Mouse (Mus musculus) limb, embryonic 14.5 days (tissue): ENCODE results near the gene Mmp24. TPM values are rescaled to one million over a fixed set of nuclear protein-coding genes. Genes with fewer than 3 reads are reported as not detected.

Experiments
- ATAC-seq: fragments of 200-750 bp; cut with Nextera tagmentation; 2 replicates; pipeline ENCODE4 v1.8.0; 2017; ENCODE audit warnings: low read depth, moderate number of reproducible peaks, moderate TSS enrichment; ENCODE audit not compliant: low FRiP score
- DNase-seq: peaks from one replicate; pipeline ENCODE4 v3.0.0-alpha.2; 2015; ENCODE audit warnings: low spot score
- H3K27ac ChIP-seq: fragments of 300-500 bp; sonication (generic); replicated peaks from 2 replicates; pipeline ENCODE4 v1.5.1; 2014; ENCODE audit warnings: low read depth, mild to moderate bottlenecking, low read length, moderate library complexity, mixed read lengths
- H3K27me3 ChIP-seq: fragments of 300-500 bp; sonication (generic); 2 replicates; pipeline ENCODE4 v1.6.1; 2014; ENCODE audit warnings: low read length, mixed read lengths; ENCODE audit not compliant: control insufficient read depth, insufficient read depth
- H3K36me3 ChIP-seq: fragments of 300-500 bp; sonication (generic); 2 replicates; pipeline ENCODE4 v1.6.1; 2014; ENCODE audit warnings: mild to moderate bottlenecking, low read length, moderate library complexity, mixed read lengths; ENCODE audit not compliant: control insufficient read depth, insufficient read depth
- H3K4me1 ChIP-seq: fragments of 300-500 bp; sonication (generic); 2 replicates; pipeline ENCODE4 v1.6.1; 2014; ENCODE audit warnings: antibody characterized with exemption, low read length, mixed read lengths; ENCODE audit not compliant: control insufficient read depth, insufficient read depth
- H3K4me2 ChIP-seq: fragments of 300-500 bp; sonication (generic); replicated peaks from 2 replicates; pipeline ENCODE4 v1.6.1; 2014; ENCODE audit warnings: low read depth, mild to moderate bottlenecking, low read length, moderate library complexity; ENCODE audit not compliant: severe bottlenecking
- H3K4me3 ChIP-seq: fragments of 300-500 bp; sonication (generic); replicated peaks from 2 replicates; pipeline ENCODE4 v1.5.1; 2014; ENCODE audit warnings: low read length
- H3K9ac ChIP-seq: fragments of 300-500 bp; sonication (generic); 2 replicates; pipeline ENCODE4 v1.6.1; 2014; ENCODE audit warnings: mild to moderate bottlenecking, low read depth, low read length, moderate library complexity; ENCODE audit not compliant: severe bottlenecking
- H3K9me3 ChIP-seq: fragments of 300-500 bp; sonication (generic); 2 replicates; pipeline ENCODE4 v1.6.1; 2016; ENCODE audit warnings: low read length; ENCODE audit not compliant: control insufficient read depth
- POLR2A ChIP-seq: fragments of 200-500 bp; IDR thresholded peaks from 2 replicates; pipeline ENCODE4 v1.8.0; 2012; ENCODE audit warnings: inconsistent platforms, mild to moderate bottlenecking, moderate library complexity, borderline replicate concordance; ENCODE audit not compliant: insufficient read depth, insufficient read length; ENCODE audit errors: extremely low read depth
- WGBS: fragments of 180-500 bp; shearing (Covaris S2); extraction: QIAGEN DNeasy Blood & Tissue Kit; methylation state at CpG from one replicate; pipeline ENCODE4 v1.1.7; 2014; 5-methylcytosine and 5-hydroxymethylcytosine counted together
- polyA plus RNA-seq, 2 experiments: library from polyadenylated mRNA; depleted of rRNA in 1 of 2; stranded (reverse) in 1 of 2; unstranded in 1 of 2; fragments of >200 nt; fragmentation: Nextera tagmentation in 1 of 2; extraction: Ambion mirVana in 1 of 2; gene quantifications; 2 replicates each; pipeline versions ENCODE4 v1.2.1 to v1.2.3; 2012 to 2014

Mmp24 gene
- polyA plus RNA-seq, 2 experiments: 0.04 to 0.30 TPM

DNA sequence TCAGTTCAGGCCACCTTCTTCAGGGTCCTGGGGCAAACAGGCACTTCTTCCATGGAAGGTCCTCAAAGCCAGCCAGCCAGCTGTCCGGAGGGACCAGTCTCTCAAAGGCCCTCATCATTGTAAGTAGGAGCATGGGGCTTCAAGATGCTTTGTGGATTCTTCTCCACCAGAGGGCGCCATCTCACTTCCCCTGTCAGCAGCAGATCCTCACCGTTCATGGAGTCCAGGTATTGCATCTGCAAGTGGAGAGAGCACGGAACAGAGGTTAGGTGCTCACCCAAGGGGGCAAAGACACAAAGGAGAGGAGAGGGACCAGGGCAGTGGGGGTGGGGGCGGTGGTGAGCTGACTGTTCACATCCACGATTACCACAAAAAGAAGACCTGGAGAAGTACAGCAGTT is 73.1 kb downstream of the Mmp24 start:
- H3K4me2 ChIP-seq: no peak overlapping the region
- peaks cover 48% of the 10 kb centered on the region for H3K36me3 ChIP-seq
- 26% methylated on average over 6 of the region's 6 CpGs for WGBS
- no peak for TF ChIP-seq POLR2A
- H3K4me3 ChIP-seq: no peak overlapping the region
- peak; percentile 81 for DNase-seq
- no peaks in the 10 kb centered on the region for H3K9me3 ChIP-seq
- no peaks in the 10 kb centered on the region for H3K27me3 ChIP-seq
- no peak overlapping the region for H3K9ac ChIP-seq
- peaks cover 11% of the 10 kb centered on the region; the same call in 1 of the 2 replicates for H3K4me1 ChIP-seq
- H3K27ac ChIP-seq: peak overlapping the region; percentile 43; the same call in 1 of the 2 replicates
- no peak for ATAC-seq

- WGBS: 54% methylated on average over 7 of the region's 7 CpGs
- H3K9me3 ChIP-seq: no peaks in the 10 kb centered on the region
- no peak overlapping the region for H3K27ac ChIP-seq
- TF ChIP-seq POLR2A: no peak
- no peak overlapping the region for H3K4me2 ChIP-seq
- ATAC-seq (no peak), DNase-seq (no peak)
- no peak overlapping the region for H3K9ac ChIP-seq
- H3K27me3 ChIP-seq: no peaks in the 10 kb centered on the region
- peaks cover 11% of the 10 kb centered on the region; the same call in 1 of the 2 replicates for H3K4me1 ChIP-seq
- no peak overlapping the region for H3K4me3 ChIP-seq
- H3K36me3 ChIP-seq: peaks cover 51% of the 10 kb centered on the region
Observed at GRCm38 (mm10) chr2:155849464-155849863, 74.3 kb downstream of the Mmp24 start.

DNA sequence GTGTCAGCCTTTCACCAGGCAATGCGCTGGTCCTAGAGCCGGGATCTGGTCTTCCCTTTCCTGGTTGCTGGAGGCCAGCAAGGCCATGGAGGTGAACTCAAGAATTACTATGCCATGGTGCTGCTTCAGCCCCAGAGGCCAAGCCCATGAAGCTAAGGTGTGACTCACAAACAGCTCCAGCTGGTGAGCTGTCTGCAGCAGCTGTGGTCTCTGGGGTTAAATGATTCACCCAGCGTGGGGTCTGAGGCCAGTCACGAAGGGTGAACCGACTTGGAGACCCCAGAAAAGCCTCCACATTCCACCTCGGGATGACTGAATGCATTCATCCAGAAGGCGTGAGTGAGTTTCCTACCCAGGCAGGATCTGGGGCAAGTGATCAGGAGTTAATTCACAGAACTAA is 75.0 kb downstream of the Mmp24 start:
- TF ChIP-seq POLR2A: no peak
- H3K9ac ChIP-seq: no peak overlapping the region
- no peaks in the 10 kb centered on the region for H3K9me3 ChIP-seq
- no peak for DNase-seq
- peaks cover 11% of the 10 kb centered on the region; the same call in 1 of the 2 replicates for H3K4me1 ChIP-seq
- no peaks in the 10 kb centered on the region for H3K27me3 ChIP-seq
- peaks cover 51% of the 10 kb centered on the region for H3K36me3 ChIP-seq
- no peak overlapping the region for H3K4me2 ChIP-seq
- 76% methylated on average over 7 of the region's 7 CpGs for WGBS
- H3K27ac ChIP-seq: no peak overlapping the region
- H3K4me3 ChIP-seq: no peak overlapping the region
- no peak for ATAC-seq

DNA sequence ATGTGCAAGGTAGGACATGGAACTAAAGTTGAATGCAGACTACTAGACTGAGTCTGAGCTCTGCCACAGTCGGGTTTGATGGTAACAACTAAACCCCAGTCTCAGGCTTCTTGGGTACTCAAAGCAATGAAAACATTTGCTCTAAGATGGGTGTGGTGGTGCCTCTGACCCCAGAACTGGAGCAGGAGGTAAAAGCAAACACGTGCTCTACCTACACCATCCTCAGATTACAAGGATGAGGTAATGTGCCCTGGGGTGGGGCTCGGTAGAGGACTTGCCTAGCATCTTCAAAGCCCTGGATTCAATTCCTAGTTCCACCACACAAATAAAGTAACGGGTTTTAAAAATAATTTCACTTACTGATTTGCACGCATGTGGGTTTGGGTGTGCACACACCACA is 77.4 kb downstream of the Mmp24 start:
- ATAC-seq (no peak), DNase-seq (no peak)
- TF ChIP-seq POLR2A: no peak
- H3K4me2 ChIP-seq: no peak overlapping the region
- H3K27me3 ChIP-seq: no peaks in the 10 kb centered on the region
- H3K4me1 ChIP-seq: peaks cover 6% of the 10 kb centered on the region; the same call in 1 of the 2 replicates
- no peaks in the 10 kb centered on the region for H3K9me3 ChIP-seq
- no peak overlapping the region for H3K9ac ChIP-seq
- 62% methylated on average over 5 of the region's 5 CpGs for WGBS
- peaks cover 49% of the 10 kb centered on the region for H3K36me3 ChIP-seq
- H3K27ac ChIP-seq: no peak overlapping the region
- no peak overlapping the region for H3K4me3 ChIP-seq

GRCm38 (mm10) chr2:155860102-155860501 is 85.0 kb downstream of the Mmp24 start:
- H3K27ac ChIP-seq: no peak overlapping the region
- H3K4me2 ChIP-seq: no peak overlapping the region
- no peaks in the 10 kb centered on the region for H3K27me3 ChIP-seq
- DNase-seq: no peak
- H3K9me3 ChIP-seq: no peaks in the 10 kb centered on the region
- ATAC-seq: no peak
- H3K4me1 ChIP-seq: peaks cover 18% of the 10 kb centered on the region
- H3K4me3 ChIP-seq: no peak overlapping the region
- no peak for TF ChIP-seq POLR2A
- H3K36me3 ChIP-seq: peaks cover 14% of the 10 kb centered on the region
- 83% methylated on average over 7 of the region's 7 CpGs for WGBS
- H3K9ac ChIP-seq: no peak overlapping the region

GRCm38 (mm10) chr2:155861581-155861980 is 86.4 kb downstream of the Mmp24 start:
- Histone ChIP-seq H3K4me1 (peaks cover 18% of the 10 kb centered on the region), H3K9ac (no peak overlapping the region), H3K4me2 (no peak overlapping the region), H3K4me3 (no peak overlapping the region), H3K36me3 (peaks cover 4% of the 10 kb centered on the region), H3K27ac (no peak overlapping the region), H3K27me3 (no peaks in the 10 kb centered on the region), H3K9me3 (no peaks in the 10 kb centered on the region)
- TF ChIP-seq POLR2A: no peak
- no peak for ATAC-seq
- 90% methylated on average over 6 of the region's 6 CpGs for WGBS
- DNase-seq: no peak
